Mouse (Mus musculus): ENCODE results near the gene Prickle4.
"Not testable (repeated sequence)": the region's sequence is repeated elsewhere in the genome, so short reads cannot be mapped to it uniquely, and the experiment has no call there.

Gene Prickle4

DNA sequence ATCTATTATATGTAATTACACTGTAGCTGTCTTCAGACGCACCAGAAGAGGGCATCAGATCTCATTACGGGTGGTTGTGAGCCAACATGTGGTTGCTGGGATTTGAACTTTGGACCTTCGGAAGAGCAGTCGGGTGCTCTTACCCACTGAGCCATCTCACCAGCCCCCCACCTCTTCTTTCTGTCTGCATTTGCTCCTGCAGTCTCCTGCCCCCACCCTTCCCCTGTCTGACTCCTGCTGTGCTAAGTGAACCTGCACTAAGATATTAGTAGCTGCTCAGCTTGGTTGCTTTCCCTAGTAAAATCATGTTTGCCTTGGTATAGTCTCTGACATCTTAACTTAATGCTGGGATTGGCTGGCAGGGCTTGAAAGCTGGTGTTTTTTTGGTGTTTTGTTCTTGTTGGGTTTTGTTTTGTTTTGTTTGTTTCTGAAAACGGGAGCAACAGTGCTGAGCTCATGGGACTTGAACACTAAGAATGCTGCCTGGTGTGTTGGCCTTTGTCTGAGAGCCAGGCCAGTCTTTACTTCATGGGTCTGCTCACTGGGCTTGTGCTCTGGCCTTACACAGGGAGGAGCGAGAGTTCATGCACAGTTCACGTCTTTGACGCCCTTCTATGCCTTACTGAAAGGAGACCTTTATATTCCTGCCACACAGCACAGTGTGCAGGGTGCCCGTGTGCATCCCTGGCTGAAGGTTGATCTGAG lies 31.4 kb downstream of the Prickle4 start:
- no peak for DNase-seq

GRCm38 (mm10) chr17:47658741-47659243 lies 35.7 kb downstream of the Prickle4 start:
- no peak for DNase-seq

DNA sequence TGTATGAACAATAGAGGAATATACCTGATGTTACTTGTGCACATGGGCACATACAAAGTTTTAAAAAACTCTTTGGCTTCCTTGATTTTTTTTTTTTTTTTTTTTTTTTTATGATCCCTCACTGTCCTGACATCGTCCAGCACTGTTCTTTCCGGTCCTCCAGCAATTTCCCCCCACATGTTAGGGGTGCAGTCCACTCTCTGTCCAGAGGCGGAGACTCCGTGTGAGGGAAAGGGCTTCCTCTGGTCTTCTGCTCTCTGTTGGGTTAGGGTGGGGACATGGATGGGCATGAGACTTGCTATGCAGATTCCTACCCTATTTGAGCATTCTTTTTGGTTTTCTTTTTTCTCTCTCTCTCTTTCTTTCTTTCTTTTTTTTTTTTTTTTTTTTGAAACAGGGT lies 36.6 kb downstream of the Prickle4 start:
- no peak for DNase-seq

DNA sequence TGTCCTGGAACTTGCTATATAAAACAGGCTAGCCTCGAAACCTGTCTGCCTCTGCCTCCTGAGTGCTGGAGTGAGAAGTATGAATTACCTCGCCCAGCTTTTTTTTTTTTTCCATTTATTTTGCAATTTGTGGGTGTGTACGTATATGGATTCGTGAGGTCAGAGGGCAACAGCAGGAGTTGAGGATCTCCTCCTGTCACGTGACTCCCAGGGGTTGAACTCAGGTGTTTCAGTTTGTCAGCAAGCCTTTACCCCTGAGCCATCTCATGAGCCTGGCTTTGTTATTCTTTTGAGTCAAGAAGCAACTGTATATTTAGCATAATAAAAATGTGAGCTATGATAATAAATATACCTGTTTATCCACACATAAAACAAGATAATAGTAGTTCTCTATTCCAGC lies 38.8 kb downstream of the Prickle4 start:
- no peak for DNase-seq

DNA sequence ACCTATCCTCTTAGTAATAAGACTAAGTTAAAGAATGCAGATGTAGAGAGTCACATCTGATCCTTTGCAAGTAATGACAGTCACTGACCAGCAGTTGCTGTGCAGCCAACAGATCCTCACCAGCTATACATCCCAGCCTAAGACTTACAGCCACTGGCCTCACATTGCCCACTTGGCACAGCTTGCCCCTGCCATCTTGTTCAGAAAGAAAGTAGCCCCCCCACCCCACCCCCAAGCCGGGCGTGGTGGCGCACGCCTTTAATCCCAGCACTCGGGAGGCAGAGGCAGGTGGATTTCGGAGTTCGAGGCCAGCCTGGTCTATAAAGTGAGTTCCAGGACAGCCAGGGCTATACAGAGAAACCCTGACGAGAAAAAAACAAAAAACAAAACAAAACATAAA lies 40.2 kb downstream of the Prickle4 start:
- not testable (repeated sequence) for DNase-seq

GRCm38 (mm10) chr17:47651953-47652352 lies 42.6 kb downstream of the Prickle4 start:
- no peak for DNase-seq

DNA sequence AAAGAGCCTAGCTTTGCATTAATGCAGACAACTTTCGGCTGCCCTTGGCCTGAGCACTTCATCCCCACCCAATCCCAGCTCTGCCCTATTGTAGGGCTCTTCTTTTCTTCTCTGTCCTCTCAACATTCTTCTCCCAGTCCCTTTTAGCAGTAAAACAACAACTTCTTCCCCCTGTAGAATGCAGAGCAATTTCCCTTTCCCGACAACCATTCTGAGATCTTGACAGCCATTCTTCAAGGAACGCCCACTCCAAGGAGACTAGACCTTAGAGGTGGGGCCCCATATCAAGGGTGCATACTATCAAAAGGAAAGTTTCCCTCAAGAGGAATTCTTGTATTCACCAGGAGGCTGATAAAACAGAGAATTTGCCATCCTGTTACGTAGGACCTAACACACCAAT lies 45.6 kb downstream of the Prickle4 start:
- DNase-seq: no peak

DNA sequence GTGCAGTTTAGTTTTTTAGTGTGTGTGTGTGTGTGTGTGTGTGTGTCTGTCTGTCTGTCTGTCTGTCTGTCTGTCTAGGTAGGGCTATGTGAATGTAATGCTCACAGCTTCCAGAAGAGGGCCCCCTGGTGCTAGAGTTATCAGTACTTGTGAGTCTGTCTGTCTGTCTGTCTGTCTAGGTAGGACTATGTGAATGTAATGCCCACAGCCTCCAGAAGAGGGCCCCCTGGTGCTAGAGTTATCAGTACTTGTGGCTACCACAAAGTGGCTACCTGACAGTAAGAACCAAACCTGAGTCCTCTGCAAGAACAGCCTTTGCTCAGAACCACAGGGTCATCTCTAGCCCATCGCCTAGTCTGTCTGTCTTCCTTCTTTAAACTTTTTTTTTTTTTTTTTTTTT lies 47.9 kb downstream of the Prickle4 start:
- DNase-seq: peak; percentile 55

GRCm38 (mm10) chr17:47642992-47643391 lies 51.5 kb downstream of the Prickle4 start:
- no peak for DNase-seq

All from layer of hippocampus, adult 9-11 months (tissue).